Mouse (Mus musculus) liver (tissue): ENCODE data around the gene Gm10563.
"Not testable (repeated sequence)": the region's sequence is repeated elsewhere in the genome, so short reads cannot be mapped to it uniquely, and the experiment has no call there.

Experiments used
- DNase-seq: peaks from one replicate; pipeline ENCODE4 v3.0.0-alpha.2; 2020; ENCODE audit warnings: mixed read lengths

Gene Gm10563

GRCm38 (mm10) chr4:155645308-155645707 lies at the start of gene Gm10563:
TSS of gene Gm10563 (minus strand) at chr4:155645408.
- not testable (repeated sequence) for DNase-seq

GRCm38 (mm10) chr4:155694482-155695401 lies 49.5 kb upstream of the Gm10563 start:
- peak; percentile 12 for DNase-seq

DNA sequence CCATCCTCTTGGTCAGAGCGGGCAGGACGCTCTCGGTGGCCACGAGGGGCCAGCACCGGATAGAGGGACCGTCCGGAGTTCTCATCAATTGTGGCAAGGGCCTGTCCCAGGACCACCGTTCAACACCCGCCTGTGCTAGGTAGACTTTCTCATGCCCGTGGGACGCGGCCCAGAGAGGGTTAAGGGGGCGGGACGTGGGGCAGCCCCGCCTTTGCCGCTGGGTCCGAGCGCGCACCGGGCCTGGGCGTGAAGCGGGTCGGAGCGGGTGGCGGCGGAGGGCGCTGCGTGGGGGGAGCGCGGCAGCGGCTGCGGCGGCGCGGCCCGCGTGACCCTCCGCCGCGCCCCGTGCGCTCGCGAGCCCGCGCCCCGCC lies 48.9 kb upstream of the Gm10563 start, which contains the start of gene Fndc10:
Fndc10 (plus strand) TSS at position 232 of the 371 bp plus-strand sequence.
- peak; percentile 33 for DNase-seq

DNA sequence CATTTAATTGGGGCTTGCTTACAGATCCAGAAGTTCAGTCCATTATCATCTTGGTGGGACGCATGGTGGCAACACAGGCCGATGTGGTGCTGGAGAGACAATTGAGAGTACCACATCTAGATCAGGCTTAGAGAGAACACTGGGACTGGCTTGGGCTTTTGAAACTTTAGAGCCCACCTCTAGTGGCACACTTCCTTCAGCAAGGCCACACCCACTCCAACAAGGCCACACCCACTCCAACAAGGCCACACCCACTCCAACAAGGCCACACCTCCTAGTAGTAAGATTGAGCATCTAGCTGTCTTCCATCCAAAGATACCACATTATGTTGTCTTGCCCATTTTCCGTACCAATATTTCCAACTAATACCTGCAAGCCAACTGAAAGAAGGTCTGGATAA lies 47.2 kb upstream of the Gm10563 start:
- DNase-seq, result no peak

GRCm38 (mm10) chr4:155690571-155691375 lies 45.6 kb upstream of the Gm10563 start:
- no peak for DNase-seq

- not testable (repeated sequence) for DNase-seq
Measured at GRCm38 (mm10) chr4:155687764-155688163, 42.6 kb upstream of the Gm10563 start.

- not testable (repeated sequence) for DNase-seq
Measured at GRCm38 (mm10) chr4:155683670-155684277, 38.6 kb upstream of the Gm10563 start.

- DNase-seq, result no peak
Measured at GRCm38 (mm10) chr4:155675991-155676390, 30.8 kb upstream of the Gm10563 start.

DNA sequence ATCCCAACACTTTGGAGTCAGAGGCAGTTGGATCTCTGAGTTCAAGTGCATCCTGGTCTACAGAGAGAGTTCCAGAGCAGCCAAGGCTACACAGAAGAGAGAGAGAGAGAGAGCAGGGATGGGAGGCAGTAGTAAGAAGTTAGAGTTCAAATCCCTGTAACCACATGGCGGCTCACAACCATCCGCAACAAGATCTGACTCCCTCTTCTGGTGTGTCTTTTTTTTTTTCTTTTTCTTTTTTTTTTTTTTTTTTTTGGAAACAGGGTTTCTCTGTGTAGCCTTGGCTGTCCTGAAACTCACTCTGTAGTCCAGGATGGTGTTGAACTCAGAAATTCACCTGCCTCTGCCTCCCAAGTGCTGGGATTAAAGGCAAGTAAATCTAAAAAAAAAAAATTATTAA lies 26.9 kb upstream of the Gm10563 start:
- no peak for DNase-seq

DNA sequence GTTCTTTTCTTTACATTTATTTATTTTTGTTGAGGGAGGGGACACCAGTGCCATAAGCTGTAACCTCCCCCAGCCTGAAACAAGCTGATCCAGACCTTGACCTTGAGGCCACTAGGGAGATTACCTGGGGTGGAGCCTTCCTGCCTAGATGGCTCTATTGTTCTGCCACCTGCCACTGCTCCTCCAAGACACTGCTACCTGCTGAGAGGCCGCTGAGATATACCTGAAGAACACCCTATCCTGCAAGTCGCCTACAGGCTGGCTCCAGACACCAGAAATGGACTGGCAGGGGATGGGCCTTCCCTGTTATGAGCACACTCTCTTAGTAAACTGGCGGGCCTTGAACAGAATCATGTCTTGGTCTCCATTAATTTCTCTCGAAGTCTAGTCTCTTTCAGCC lies 25.0 kb upstream of the Gm10563 start:
- DNase-seq, result not testable (repeated sequence)

DNA sequence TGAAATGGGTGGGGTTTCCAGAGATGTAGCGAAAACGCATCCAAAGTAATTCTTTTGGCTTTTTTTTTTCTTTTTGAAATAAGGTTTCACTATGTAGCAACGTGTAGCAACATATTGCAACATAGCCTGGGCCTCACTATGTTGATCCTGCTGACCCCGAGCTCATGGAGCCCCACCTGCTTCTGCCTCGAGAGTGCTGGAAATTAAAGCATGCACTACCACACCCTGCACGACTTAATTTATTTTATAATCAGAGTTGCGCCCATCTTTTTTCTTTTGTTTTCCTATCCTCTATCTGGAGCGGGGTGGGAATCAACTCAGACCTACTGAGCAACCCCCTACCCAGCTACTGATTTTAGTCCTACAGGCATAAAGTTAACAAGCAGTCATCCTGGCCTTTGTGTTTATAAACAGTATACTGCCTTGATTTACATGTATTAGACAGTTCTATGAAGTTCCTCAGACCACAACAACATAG lies 24.4 kb upstream of the Gm10563 start:
- no peak for DNase-seq

GRCm38 (mm10) chr4:155668689-155669597 lies 23.7 kb upstream of the Gm10563 start, which contains the start of gene Mib2:
TSS of gene Mib2 (minus strand) at chr4:155669198.
- peak; percentile 95 for DNase-seq

- no peak for DNase-seq
Measured at GRCm38 (mm10) chr4:155666903-155667302, 21.7 kb upstream of the Gm10563 start.

DNA sequence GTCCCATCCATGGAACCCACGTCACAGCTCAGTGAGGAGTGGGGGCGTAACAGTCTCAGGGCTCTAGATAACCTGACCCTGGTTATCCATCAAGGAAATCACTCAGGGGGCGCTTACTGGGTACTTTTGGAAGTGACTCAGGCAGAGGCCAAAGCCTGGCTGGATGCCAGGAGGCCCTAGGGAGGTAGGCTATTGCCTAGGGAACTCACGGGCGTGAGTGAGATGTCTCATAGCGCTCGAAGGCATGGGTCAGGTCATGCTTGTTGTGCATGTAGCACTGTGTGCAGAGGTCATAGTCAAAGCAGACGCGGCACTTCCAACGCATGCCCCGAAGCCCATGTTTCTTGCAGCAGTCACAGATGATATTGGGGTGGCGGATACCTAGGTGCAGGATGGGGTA lies 15.4 kb upstream of the Gm10563 start:
- DNase-seq, result no peak

- DNase-seq, result no peak
Measured at GRCm38 (mm10) chr4:155658961-155659360, 13.8 kb upstream of the Gm10563 start.

GRCm38 (mm10) chr4:155656214-155656751 lies 11.1 kb upstream of the Gm10563 start:
- no peak for DNase-seq

DNA sequence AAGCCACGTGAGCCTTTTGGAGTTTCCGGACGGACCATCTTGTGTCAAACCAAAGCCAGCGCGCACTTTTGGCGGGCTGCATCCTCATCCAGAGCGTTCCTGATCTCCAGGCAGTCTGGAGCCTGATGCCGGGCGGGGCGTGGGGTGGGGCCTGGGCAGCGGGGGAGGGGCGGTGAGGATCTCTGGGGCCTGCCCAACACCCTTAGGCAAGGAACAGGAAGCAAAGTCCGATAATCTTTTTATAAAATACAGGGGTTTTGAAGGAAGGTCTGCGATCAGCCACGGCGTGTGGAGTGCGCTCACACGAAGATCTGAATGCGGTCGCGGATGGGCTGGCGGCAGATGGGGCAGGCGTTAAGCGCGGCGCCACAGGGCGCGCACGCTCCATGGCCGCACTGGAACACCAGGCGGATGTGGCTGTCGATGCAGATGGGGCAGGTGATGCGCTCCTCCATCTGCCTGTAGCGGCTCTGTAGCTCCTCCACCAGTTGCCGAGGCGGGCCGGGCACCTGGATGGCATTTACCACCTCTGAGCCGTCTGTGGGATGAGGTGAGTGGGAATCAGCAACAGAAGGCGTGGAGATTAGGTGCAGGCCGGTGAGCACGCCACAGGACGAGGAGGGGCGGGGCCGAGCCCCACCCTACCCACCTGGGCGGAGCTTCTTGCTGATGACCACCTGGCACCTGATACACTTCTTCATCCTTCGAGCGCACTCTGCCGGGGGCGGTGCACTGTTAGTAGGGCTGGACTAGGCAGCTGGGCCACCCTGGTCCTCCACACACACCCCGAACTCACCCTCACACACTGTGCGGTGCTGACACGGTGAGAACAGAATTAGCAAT lies 9.5 kb upstream of the Gm10563 start:
- DNase-seq, result peak; percentile 68

- DNase-seq, result no peak
Measured at GRCm38 (mm10) chr4:155654183-155654455, 8.9 kb upstream of the Gm10563 start.

- no peak for DNase-seq
Measured at GRCm38 (mm10) chr4:155653451-155654182, 8.4 kb upstream of the Gm10563 start.

- DNase-seq, result peak; percentile 51
Measured at GRCm38 (mm10) chr4:155653086-155653450, 7.9 kb upstream of the Gm10563 start, which contains the start of gene Mmp23. TSS of gene Mmp23 (minus strand) at chr4:155653384.
